Mouse (Mus musculus): ENCODE measurements around the gene Ccdc157.
A peak's percentile ranks its signal among the peaks of the same experiment; 100 is the strongest.
"Not testable (repeated sequence)": the region's sequence is repeated elsewhere in the genome, so short reads cannot be mapped to it uniquely, and the experiment has no call there.

The Ccdc157 gene

DNA sequence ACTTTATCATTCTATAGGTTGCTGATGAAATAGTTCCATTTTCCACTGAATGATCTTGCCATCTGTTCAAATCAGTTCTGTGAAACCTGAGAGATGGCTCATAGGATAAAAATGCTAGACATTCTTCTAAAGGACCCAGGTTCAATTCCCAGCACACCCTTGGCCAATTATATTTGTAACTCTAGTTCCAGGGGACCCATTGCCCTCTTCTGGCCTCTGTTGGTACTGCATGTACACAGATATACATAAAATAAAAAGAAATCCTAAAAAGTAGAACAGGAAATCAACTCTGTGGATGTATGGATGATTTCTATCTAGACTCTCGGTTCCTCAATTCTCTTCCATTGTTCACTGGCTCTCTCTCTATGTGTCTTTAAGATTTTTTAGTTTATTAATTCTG lies 33.0 kb downstream of the Ccdc157 start:
- no peak for DNase-seq

DNA sequence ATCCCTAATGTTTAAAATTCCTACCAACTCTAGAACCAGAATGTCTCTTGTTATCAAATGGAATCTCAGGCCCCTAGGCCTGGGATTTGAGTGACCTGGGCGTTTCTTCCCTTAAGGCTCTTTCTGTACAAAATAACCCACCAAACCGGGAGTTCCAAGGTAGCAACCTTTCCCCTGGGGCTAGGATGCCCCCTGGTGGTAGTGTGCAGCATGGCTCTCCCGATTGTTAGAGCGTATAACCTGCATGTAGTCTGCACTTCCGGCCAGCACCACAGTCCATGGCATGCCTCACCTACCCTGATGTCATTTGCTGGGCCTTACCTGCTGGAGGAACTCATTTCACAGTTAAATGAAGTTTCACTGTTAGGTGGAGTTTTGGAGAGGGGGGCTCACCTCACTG lies 36.2 kb downstream of the Ccdc157 start:
- peak; percentile 40 to 54 for DNase-seq

DNA sequence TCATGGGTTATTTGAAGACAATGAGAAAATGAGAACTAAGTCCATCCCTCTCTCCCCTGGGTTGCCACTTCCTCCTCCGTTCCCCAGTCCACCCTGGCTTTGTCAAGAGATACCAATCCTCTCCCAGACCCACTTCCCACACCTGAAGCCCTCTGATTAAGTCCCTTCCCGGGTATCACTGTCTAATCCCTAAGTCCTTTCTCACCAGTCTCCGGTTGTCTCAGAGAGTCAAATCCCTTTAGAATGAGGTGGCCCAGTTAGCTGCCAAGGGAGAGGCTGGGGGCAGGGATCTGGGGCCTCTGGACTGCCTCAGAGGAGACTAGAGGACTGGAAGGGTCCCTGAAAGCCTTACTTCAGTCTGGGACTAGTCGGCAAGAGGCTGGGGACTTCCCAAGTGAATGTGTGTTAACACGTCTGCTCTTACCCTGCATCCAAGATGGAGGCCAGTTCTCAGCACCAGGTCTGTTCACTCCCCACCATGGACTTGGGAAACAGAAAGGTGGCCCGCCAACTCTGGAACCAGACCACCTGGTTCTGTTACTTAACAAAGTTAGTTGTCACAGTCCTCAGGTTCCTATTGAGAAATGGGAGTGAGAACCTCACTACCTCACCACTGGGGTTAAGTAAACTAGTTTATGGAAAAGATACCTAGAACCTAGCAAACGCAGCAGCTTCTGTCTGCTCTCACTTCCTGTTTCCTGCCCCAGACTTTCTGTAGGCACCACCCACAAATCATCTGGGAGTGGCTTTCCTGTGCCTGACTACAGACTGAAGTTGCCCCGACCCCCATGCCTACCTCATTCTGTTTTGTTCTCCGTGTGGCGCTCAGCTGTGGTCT lies 37.1 kb downstream of the Ccdc157 start, which contains the start of gene Sec14l2:
Gene Sec14l2, minus strand, starts transcription at position 674 of the 838 bp plus-strand sequence.
- DNase-seq = no peak

DNA sequence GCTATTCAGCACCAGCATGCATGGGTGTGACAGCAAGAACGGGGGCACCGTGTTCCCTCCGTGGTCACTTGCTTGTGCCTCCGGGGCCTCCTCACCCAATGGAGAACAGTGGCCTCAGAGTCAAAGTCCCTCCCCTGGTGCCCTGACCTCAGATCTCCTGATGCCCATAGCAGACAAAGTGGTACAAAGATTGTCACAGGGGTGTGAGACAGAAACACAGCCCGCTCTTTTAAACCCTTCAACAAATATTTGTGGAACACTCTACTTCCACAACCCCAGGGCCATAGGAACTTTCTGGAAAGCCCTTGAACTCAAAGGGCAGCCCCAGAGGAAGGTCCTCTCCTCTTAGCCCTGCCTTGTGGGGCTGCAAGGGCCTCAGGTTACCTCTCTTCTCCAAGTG lies 37.9 kb downstream of the Ccdc157 start:
- DNase-seq = no peak

DNA sequence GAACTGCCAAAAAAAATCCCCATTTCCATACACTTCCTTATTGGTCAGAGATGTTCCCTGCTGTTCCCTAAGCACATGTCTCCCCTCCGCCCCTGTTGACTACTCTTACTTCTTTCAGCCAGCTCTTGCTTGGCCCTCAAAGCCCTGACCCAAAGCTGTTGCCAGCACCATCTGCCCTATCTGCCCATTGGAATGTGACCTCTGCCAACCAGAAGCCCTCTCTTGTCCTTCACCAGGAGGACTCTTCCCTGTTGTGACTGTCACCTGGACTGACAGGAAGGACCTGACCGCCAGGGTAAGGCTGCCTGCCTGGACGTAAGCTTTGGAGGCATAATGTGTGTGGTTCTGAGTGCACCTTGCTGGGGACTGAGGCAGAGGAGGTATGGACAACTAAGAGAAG lies 38.4 kb downstream of the Ccdc157 start:
- no peak for DNase-seq

DNA sequence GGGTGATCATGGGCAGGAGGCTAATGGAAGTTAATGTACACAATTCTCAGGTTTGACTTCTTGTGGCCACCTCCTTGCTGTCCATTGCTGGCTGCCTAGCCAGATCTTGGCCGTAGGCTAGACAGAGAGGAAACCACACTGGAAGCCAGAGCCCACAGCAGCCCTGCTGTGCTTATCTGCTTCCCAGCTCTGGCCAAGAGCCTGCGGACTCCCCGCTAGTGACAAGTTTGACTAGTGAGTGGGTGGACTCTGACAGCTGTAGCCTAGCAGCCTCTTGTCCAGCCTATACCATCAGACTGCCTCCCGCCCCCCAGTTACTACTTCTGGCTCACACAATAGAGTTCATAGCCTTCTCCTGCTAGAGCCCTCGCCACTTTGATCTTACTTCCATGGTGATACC lies 40.5 kb downstream of the Ccdc157 start:
- no peak for DNase-seq

DNA sequence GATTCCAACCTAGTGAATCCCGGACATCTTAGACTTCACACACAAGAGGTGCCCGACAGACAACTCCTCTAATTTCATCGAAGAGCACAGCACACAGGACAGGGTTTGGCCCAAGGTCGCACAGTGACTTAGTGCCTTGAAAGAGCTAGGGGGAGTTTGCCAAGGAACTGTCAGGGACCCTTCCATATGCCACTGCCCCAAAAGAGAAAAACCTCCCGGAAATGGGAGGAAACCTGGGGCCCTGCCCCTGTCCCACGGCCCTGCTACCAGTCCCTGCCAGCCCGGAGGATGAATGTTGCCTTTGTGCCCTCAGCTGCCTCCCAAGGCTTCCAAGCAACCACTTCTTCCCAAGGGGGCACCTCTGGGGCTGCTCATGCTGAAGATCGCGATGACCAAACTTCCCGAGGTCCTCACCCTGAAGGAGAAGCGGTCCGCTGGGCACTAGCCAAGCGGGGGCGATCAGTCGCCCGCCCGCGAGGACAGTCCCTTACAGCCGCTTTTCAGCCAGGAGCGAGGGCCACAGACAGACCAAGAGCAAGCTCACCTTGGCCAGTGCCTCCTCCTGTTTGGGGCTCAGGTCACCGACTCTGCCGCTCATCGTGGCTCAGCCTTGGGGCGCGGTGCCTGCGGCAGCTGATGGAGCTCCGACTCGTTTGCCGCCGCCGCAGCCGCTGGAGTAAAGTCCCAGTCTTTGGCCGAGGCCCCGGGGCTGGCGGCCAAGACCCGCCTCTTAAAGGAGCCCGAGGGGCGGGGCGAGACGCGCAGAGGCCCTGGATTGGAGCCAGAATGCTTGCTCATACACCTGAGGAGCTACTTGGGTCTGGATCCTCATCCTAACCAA lies 41.8 kb downstream of the Ccdc157 start:
- peak; percentile 79 to 86 for DNase-seq

DNA sequence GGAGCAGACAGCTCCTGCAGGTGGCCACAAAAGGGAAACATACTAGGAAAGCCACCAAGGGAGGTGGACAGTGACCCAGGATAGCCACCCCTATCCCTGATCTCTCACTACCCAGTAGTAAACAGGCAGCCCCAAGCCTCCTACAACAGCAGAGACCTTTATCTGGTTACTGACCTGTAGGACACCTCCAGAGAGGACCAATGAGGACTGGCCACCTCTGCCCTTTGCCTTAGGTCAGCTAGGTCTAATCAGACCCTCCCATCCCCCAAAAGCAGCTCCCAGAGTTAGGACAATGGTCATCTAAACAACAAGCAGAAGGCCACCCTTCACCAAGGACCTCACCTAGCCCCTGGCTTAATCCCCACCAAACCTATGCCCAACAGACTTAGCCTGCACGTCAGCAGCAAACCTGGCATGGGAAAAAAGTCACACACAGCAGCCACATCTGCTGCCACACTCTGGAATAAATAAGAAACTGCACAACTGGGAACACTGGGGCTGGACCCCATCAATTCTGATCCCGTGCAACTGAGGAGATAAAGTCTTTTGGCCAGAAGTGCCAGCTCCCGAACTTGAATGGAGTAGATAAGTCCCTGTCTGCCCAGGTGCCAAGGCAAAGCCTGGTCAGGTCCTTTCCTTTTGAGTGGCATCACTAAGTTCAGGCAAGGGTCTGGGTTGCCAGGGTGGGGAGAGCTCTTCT lies 42.6 kb downstream of the Ccdc157 start:
- no peak for DNase-seq

DNA sequence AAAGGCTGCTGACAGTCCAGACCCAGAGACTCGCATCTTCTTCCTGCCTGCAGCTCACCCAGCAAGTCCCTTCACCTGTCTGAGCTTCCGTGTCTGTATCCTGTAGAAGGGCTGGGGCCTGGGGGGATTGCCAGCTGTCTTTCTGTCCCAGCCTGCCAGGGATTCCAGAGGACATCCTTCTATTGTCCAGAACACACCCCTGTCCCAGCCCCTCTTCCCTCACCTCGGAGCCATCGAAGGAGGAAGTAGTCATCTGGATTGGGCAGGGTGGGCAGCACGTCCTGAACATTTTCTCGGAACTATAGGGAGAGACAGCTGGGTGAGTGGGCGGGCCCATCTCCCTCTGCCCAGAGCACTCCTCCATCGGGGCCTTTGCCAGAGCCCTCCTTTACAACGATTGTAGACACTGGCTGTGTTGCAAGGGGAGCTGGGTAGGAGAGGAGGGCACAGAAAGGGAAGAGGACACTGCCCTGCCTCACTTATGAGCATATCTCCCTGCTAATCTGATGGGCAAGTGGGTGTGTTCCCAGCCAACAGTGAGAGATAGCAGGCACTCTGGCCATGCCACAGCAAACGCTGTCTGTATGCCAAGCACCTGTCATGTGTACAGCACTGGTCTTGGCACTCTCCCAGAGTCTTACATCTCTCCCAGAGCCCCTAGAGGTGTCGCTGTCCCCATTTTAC lies 43.5 kb downstream of the Ccdc157 start:
- DNase-seq = no peak

DNA sequence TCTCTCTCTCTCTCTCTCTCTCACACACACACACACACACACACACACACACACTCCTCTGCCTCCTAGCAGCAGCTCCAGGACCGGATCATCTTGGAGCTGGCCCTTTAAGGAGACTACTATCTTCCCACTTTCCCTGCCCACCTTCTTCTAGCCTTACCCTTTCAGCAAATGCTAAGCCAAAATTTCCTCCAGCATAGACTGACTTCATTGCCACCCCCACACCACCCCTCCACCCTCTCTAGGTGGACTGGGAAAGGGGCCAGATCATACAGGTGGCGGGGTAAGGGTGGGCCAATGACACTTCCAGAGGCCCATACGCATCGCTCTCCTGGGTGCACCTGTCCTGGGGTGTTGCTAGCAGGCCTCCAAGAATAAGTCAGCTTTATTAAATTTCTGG lies 44.7 kb downstream of the Ccdc157 start:
- DNase-seq = no peak

DNA sequence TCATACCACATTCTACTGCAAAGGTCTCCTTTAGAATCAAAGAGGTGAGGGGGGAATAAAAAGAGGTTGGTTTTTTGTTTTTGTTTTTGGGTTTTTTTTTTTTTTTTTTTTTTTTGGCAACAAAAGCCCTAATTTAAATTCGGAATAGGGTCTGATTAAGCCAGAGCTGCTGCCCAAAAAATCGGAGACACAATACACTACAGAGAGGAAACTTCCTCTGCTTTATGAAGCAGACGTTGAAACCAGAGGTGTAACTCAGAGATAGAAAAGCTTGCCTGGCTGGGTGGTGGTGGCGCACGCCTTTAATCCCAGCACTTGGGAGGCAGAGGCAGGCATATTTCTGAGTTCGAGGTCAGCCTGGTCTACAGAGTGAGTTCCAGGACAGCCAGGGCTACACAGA lies 45.6 kb downstream of the Ccdc157 start:
- not testable (repeated sequence) for DNase-seq

DNA sequence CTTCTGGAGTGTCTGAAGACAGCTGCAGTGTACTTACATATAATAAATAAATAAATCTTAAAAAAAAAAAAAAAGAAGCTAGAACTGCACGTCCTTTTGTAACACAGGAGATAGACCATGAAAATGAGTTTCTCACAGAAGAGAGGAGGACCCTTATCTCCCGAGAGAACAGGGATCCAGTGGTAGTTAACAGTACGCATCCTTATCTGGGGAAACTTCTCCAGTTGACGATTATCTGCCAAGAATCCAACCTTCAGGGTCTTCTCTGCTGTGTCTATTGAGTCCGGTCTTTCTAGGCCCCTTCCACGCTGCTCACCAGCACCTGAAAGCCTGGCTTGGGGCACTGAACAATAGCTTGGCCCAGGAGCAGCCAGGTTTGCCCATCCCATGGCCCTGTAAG lies 46.1 kb downstream of the Ccdc157 start:
- no peak for DNase-seq

DNA sequence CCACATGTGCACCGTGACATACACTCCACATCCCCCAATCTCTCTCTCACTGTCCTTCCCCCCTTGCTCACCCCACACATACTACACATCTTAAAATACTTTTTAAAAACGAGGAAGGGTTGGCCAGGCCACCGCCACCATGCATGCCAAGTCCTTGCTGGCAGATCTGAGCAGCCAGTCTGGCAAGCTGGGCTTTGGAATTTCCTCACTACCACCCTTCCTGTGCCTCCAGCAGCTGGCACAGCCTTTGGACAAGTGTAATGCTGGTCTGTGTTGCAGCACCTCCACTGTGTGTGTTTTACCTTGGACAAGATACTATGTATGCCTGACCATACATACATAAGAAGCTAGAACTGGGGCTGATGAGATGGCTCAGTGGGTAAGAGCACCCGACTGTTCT lies 46.6 kb downstream of the Ccdc157 start:
- no peak for DNase-seq

DNA sequence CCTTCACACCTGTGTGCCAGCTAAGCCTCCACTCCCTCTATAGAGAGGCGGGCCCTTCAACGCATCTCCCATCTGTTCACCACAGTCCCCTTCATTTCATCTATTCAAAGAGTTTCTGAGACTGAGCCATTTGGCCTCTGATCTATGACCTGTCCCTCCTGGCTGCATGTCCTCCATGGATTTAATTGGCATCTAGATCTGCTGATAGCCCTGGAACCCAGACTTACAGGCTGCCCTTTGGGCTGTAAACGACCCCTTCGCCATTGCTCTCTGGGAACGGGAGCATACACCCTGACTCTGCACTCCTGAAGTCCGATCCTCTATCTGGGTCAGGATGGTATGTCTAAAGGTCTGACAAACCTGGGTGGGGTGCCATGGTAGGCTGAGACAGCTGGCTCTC lies 47.2 kb downstream of the Ccdc157 start:
- DNase-seq = no peak

DNA sequence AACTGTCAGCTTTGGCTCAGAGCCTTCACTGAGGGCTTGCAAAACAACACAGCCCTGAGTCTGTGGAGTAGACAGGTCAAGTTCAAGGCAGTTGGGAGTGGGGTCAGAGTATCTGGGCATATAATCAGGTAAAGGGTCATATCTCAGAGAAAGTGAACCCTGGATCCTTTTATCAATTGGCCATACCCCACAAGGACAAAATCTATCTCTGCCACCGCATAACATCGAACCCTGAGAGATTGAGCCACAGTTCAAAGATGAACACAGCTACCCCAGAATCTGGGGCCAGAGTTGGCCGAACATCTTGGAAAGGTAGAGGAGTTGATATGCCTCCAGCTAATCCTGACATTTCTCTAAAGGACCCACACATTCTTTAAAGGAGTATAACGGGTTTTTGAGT lies 48.1 kb downstream of the Ccdc157 start:
- DNase-seq = no peak

DNA sequence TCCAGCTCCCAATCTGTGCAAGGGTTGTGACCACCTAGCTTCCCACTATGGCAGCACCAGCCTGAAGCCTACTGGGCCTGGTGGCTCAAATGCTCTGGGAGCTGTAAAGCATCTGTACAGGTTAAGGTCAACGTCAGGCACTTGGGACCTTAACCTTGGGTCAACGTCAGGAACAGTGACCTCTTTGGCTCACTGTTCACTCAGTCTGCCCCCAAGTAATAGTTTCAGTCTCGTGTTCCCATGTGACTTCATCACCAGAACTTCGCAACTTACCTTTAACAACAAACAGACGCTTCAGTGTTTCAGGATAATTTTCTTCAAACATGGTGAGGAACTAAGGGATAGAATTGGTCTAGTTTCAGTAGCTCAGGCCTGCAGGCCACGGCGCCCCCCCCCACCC lies 51.4 kb downstream of the Ccdc157 start:
- DNase-seq = no peak

DNA sequence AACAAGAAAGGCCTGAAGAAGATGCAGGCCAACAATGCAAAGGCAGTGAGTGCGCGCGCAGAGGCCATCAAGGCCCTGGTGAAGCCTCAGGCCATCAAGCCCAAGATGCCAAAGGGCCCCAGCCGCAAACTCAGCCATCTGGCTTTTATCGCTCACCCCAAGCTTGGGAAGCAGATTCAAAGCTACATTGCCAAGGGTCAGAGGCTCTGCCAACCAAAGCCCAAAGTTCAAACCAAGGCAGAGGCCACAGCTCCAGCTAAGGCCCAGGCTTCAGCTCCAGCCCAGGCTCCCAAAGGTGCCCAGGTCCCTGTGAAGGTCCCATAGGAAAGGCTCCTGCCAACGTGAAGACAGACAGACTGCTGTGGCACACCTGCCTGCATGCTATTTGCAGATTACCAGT lies 52.2 kb downstream of the Ccdc157 start:
- not testable (repeated sequence) for DNase-seq

DNA sequence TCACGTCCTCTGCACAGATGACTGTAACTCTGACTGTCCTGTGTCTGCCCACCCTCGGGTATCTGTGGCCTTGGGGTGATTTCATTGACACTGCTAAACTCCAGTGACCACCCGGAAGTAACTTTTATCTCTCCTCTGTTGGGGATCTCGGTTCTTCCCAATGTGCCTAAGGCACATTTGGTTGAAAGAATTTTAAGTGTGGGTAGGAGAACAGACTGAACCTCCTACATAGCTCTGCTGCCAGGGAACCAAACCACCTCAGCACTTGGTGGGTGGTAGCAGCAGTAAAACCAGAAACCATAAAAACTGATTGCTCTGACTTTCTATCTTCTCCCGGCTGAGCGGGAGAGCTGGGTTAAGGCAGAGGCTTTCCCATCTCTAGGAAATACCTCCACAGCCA lies 54.6 kb downstream of the Ccdc157 start:
- no peak for DNase-seq

DNA sequence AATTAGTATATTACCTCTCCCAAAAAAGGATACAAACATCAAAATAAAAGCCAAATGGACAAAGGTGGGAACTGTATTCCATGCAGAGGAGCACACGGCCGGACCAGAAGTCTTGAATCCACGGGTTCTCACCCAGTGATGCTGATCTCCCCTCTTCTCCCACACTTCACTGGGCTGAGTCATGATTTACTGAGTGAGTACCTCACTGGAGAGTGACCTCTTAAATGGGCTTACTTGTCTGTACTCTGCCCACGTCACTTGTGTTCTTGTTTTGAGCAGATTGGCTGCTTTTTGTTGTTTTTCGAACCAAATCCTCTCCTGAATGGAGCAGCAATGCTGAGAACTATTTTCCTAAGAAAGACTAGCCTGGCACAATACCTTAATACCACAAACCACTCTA lies 55.1 kb downstream of the Ccdc157 start:
- no peak for DNase-seq

DNA sequence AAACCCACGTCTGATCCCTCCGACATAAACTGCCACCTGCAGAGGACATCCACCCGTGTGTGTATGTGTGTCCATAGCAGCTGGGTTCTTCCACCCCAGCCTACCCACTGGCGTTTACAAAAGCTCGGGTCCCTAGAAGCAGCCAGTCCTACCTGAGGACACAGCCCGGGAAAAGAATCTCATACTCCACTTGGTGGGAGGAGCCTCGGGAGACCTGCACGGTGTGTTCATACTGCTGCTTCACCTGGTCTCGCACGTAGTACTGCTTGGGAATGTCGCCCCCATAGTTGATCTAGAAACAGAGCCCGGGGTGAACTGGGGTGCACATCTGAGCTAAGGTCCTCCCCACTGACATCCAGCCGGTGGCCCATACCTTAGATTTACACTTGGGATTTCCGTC lies 56.6 kb downstream of the Ccdc157 start:
- DNase-seq = no peak

DNA sequence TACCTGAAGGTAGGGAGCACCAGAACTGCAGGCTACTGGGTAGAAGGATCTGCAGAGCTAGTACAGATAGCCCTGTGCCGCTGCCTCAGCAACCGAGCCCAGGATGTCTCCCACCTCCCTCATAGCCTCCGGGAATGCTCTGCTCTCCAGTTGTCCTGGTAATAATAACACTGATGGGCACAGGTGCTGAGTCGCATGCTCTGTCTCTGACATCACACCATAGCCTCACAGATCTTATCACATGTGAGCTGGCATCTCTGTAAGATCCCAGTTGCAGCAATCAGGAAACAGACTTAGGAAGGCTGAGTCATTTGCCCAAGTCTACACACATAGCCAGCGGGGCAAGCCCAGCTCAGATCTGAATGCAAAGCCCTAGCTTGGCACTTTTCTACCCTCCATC lies 58.2 kb downstream of the Ccdc157 start:
- no peak for DNase-seq

DNA sequence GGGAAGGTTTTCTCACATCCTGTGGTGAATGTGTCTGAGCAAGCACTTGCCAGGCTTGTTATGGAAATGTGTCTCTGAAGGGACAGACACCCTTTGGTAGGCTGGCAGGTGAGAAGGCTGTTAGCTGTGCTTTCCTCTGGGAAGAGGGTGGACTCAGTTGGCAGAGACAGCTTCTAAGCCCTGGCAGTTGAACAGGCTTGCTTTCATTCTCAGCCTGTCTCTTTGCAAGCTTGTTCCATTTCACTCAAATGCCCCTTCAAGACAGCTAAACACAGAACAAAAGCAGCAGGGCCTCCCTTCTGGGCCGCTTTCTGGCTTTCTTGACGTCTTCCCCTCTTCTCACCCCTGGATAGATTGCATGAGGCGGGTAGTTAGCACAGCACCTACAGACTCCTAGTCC lies 60.6 kb downstream of the Ccdc157 start:
- DNase-seq = no peak

DNA sequence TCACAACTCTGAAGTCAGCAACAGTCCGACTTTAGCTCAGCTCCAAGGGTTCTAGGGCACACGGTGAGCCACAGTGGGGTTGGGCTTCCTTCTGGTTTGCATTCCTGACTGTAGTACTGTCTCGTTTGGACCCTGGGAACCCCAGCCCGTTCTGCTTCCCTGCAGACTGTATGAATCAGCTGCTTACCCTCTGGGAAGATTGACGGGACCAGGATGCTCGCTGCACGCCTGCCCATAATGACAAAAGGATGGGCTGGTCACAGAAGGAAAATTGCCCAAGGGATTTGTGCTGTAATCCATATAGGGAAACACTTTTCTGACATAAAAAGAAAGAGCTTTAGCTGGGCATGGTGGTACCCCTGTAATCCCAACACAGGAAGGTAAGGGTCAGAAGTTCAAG lies 61.3 kb downstream of the Ccdc157 start:
- no peak for DNase-seq

Data from kidney, postnatal 4 days (tissue).